Mouse (Mus musculus): ENCODE results near the gene Dkk3.

- TF ChIP-seq CTCF (IDR thresholded peaks at IDR 0.05; ENCODE audit: low read depth) = no peak
- no peak for TF ChIP-seq EP300 (IDR thresholded peaks at IDR 0.05; ENCODE audit: low read depth)
These were observed 33.1 kb downstream of the Dkk3 start for GRCm38 (mm10) chr7:112125625-112126260.
